Mouse (Mus musculus): ENCODE measurements around the gene Clk4.

DNA sequence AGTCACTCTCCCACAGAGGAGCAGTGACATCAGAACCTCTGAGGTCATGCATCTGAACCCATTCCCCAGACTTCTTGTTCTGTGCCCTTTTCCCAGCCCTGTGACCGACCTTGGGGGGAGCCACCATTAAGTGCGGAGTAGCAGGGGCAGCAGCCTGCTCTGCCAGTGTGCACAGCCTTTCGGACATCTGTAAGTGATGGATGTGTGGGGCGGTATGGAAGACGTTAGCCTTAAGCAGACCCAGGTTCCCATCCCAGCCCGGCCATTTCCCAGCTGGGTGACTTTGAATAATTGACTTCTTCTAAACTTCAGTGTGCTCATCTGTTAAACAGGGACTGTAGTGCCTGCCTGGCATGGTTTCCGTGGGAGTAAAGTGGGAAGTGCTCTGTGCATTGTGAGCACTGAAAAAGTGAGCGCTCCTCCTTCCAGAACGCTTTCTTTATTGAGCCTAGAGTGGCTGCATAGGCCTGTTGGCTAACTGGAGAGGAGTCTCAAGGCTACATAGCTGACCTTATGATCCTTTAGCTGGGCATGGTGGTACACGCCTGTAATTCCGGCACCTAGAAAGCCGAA, 42.5 kb downstream of the Clk4 start:
- TF ChIP-seq USF1 (IDR thresholded peaks at IDR 0.05; ENCODE audit: low read depth) (no peak), MYOD1 (IDR thresholded peaks at IDR 0.05; ENCODE audit: control insufficient read depth, insufficient read length, low read depth) (no peak), CTCF (IDR thresholded peaks at IDR 0.05; ENCODE audit: control insufficient read depth, insufficient read depth, insufficient read length) (no peak), MAX (IDR thresholded peaks at IDR 0.05) (no peak)

Data from C2C12 (cell line).